Mouse (Mus musculus) testis, adult 2 months (tissue): ENCODE measurements around the gene 1700011L22Rik.

Experiments used
- CTCF ChIP-seq: fragments of 200-500 bp; IDR thresholded peaks from 2 replicates; pipeline ENCODE4 v1.5.1; 2012; ENCODE audit warnings: low read depth, mild to moderate bottlenecking, inconsistent platforms, low read length, moderate library complexity; ENCODE audit not compliant: control insufficient read depth, insufficient read depth, insufficient replicate concordance
- POLR2A ChIP-seq: fragments of 200-500 bp; IDR thresholded peaks from 2 replicates; pipeline ENCODE4 v1.6.1; 2012; ENCODE audit warnings: low read depth, mild to moderate bottlenecking, inconsistent platforms, low read length, moderate library complexity; ENCODE audit not compliant: control insufficient read depth

- TF ChIP-seq CTCF: no peak
- TF ChIP-seq POLR2A: no peak
These were observed 36.3 kb upstream of the 1700011L22Rik start for GRCm38 (mm10) chr8:79284626-79285025.
